Mouse (Mus musculus): ENCODE measurements around the gene Arfgap2.
A peak's percentile ranks its signal among the peaks of the same experiment; 100 is the strongest.
"Not testable (repeated sequence)": the region's sequence is repeated elsewhere in the genome, so short reads cannot be mapped to it uniquely, and the experiment has no call there.

The Arfgap2 gene

GRCm38 (mm10) chr2:91264711-91265681 is at the start of gene Arfgap2:
Arfgap2 (plus strand) TSS chr2:91264974.
- DNase-seq (ENCODE audit: low spot score in 2 of 2), result peak; percentile 90 to 91

GRCm38 (mm10) chr2:91217032-91217431 is 47.7 kb upstream of the Arfgap2 start:
- peak; percentile 40 to 58 for DNase-seq (ENCODE audit: low spot score in 2 of 2)

GRCm38 (mm10) chr2:91220501-91220900 is 44.3 kb upstream of the Arfgap2 start:
- no peak for DNase-seq (ENCODE audit: low spot score in 2 of 2)

GRCm38 (mm10) chr2:91223614-91224013 is 41.2 kb upstream of the Arfgap2 start:
- DNase-seq (ENCODE audit: low spot score in 2 of 2), result no peak

DNA sequence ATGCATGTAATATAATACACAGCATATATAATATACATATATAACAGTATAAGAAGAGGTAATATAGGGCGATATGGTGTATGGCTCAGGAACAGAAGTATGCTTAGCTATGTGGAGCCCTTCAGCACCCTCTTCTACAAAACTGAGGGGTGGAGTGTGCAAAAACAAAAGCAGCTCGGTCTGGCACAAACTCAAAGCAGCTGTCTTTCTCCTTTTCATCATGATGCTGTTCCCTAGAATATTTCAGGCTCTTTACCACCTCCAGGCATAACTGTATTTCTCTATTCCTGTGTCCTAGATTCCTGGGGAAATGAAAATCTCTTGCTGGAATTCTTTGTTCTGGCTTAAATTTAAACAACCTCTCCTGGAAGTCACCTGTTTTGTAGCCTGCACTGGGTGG is 35.0 kb upstream of the Arfgap2 start:
- DNase-seq (ENCODE audit: low spot score in 2 of 2), result no peak

- DNase-seq (ENCODE audit: low spot score in 2 of 2), result peak; percentile 92 to 97
These were observed 27.9 kb upstream of the Arfgap2 start, which contains the start of gene Ddb2 for GRCm38 (mm10) chr2:91236601-91237510. Ddb2 (minus strand) TSS chr2:91236982.

GRCm38 (mm10) chr2:91237511-91238080 is 27.2 kb upstream of the Arfgap2 start:
- DNase-seq (ENCODE audit: low spot score in 2 of 2), result not testable (repeated sequence)

DNA sequence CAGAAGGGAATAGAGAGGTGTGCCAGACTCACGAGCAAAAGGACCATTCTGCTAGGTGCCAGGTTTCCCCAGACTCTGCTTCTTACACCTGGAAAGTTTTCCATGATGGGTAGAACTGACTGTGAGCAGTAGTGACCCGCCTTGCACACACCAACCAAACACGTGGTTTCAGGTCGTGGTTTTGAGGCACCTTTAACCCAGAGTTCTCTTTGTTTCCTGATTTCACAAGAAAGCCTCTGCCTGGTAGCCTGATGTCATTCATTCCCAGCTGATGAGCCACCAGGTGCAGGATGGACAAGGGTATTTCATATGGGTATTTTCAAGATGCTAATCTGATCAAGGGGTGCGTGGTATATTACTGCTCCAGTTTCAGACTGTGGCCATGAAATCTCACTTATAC is 22.2 kb upstream of the Arfgap2 start:
- no peak for DNase-seq (ENCODE audit: low spot score in 2 of 2)

DNA sequence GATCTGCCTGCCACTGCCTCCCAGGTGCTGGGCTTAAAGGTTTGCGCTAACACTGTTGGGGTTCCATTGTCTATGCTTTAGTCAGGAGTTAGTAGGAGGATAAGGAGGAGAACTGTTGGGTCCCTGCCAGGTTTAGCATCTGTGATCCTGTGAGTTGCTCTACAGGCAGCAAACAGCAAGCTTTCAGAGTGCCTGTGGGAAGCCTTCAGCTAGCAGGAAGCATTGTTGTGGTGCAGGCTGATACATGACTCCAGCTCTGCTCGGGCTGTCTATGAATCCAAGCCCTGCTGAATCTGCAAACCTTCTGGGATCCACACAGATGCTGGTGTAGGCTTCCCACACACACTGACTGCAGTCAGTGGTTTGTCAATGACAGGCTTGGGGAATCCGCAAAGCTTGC is 21.4 kb upstream of the Arfgap2 start:
- no peak for DNase-seq (ENCODE audit: low spot score in 2 of 2)

- DNase-seq (ENCODE audit: low spot score in 2 of 2), result no peak
These were observed 20.1 kb upstream of the Arfgap2 start for GRCm38 (mm10) chr2:91244557-91245228.

GRCm38 (mm10) chr2:91248366-91248765 is 16.4 kb upstream of the Arfgap2 start:
- no peak for DNase-seq (ENCODE audit: low spot score in 2 of 2)

- no peak for DNase-seq (ENCODE audit: low spot score in 2 of 2)
These were observed 12.8 kb upstream of the Arfgap2 start for GRCm38 (mm10) chr2:91252001-91252400.

GRCm38 (mm10) chr2:91252512-91252911 is 12.3 kb upstream of the Arfgap2 start:
- DNase-seq (ENCODE audit: low spot score in 2 of 2), result no peak

DNA sequence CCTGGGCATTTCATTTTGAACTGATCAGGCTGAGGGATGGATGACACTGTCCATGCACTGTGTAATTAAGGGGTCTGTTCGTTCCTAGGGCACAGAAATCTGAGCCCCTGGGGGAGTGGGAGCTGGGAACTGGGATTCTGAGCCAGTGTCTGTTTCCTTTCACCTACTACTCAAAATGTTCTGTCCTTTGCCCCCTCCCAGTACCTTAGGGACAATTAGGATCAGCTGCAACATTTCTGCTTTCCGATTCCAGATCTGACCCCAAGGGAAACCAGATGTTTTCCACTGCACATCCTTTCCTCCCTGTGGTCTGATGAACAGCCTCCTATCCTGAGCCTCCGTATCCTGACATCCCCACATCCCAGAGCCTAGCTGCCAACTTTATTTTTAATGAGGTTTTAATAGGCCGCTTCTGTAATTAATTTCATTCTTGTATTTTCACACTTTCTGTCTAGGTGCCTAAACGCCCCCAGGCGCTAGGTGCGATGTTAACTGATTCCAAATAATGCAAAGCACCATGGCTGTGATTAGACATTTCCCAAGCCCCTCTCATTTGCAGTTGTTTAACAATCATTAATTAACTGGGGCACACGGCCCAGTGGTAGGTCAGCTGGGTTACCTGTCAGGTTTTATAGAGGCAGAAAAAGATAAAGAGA is 9.9 kb upstream of the Arfgap2 start:
- DNase-seq (ENCODE audit: low spot score in 2 of 2), result no peak

GRCm38 (mm10) chr2:91255661-91256150 is 9.1 kb upstream of the Arfgap2 start, which contains the start of gene Pacsin3:
Pacsin3 (plus strand) TSS chr2:91255954.
- DNase-seq (ENCODE audit: low spot score in 2 of 2), result no peak

- no peak for DNase-seq (ENCODE audit: low spot score in 2 of 2)
These were observed 8.3 kb upstream of the Arfgap2 start for GRCm38 (mm10) chr2:91256256-91257125.

DNA sequence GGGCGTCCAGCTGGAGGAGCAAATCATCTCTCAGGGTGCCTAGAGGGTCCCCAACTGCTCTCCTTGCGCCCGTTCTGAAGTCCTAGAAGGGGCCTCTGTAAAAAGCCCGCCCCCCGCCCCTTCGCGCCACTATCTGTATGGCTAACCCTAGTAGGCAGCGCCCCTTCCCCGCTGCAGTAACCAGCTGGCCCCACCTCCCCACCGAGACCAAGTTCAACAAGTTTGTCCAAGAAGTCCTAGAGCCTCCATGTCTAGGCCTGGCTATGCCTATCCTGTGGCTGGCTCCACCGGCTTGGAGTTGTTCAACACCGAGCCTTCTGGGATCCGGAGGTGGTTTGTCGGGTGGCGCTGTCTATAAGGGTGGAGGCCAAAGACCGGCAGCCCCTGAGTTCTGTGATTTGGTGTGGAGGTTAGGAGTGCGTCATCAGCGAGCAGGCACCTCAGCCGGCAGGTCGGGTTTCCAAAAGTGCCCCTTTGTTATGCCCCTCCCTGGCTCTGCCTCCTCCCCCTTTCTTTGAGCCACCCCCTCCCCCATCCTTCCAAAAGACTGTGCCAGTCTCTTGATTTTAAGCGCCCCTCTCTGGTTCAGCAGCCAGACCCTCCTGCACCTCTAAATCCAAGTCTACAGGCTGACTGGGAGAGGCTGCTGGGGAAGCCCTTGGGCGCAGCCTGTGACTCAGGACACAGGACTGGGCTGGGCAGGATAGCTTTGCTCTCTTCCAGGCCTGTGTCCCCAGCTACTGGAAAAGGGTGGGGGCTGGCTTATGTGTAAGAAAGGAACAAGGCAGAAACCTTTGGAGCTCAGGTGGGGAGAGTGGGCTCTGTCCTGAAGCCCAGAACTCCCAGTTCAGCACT is 7.4 kb upstream of the Arfgap2 start:
- no peak for DNase-seq (ENCODE audit: low spot score in 2 of 2)

GRCm38 (mm10) chr2:91258054-91258453 is 6.7 kb upstream of the Arfgap2 start:
- DNase-seq (ENCODE audit: low spot score in 2 of 2), result no peak

DNA sequence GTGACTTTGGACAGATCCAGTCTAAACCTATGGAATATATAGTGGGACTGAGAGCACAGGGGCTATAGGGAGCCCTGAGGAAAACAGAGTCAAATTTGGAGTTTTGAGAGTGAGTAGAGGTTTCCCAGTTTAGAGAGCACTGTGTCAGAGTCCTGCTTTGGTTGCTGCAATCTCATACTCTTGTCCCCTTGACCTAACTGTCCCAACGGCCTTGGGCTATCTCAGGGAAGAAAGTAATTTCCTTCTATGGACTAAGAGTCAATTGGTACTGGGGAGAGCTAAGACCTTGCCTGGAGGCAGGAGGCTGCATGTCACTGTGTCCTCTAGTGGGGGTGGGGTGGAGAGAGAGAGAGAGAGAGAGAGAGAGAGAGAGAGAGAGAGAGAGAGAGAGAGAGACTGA is 5.9 kb upstream of the Arfgap2 start:
- DNase-seq (ENCODE audit: low spot score in 2 of 2), result no peak
